Mouse (Mus musculus) spleen, embryonic (tissue): Measurements from ENCODE around the gene Spata13.

Experiments
- CTCF ChIA-PET: fragments of 350-600 bp; sonication (Branson Sonifier 250); formaldehyde crosslinking; loops from one replicate; lab custom pipeline; 2022; lab: Charles Lee

Spata13 gene

DNA sequence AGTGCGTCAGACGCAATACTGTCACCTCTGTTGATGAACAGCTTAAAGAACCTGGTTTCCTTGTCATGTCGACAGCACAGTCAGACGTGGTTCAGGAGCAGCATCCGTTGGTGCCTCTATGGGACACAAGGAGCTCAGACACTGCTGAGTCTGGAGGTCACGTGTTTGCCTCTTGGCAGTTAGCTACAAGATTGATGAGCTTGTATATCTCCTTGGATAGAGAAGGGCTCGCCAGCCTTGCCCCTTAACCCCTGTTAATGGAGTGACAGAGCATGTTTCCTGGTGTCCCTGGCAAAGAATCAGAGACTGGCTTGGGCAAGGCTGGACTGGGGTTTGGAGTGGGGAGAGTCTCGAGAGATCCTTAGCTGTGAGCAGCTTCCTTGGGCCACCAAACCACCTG, 4.4 kb downstream of the Spata13 start:
- CTCF ChIA-PET = no interaction called here

DNA sequence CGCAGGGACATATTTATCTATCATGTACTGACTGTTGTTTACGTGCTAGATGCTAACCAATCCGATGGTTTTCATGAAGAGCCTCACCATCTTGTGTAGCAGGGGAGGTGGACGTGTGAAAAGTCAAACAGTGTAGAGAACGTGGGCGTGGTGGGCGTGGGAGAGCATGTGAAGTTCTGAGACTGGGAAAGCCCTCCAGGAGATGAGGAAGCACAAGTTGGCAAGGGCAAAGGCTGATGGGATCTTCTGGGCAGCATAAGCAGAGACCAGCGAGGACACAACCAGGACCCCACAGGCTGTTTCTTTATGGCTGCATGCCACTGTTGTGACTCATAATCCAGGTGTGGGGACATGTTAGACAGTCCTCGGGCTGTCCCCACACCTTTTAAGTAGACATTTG, 5.4 kb downstream of the Spata13 start:
- CTCF ChIA-PET = interaction anchor here (0.7 kb wide), 1 partner anchor 993 kb away, joined by 11 read pairs; no protein-coding TSS in a partner anchor

DNA sequence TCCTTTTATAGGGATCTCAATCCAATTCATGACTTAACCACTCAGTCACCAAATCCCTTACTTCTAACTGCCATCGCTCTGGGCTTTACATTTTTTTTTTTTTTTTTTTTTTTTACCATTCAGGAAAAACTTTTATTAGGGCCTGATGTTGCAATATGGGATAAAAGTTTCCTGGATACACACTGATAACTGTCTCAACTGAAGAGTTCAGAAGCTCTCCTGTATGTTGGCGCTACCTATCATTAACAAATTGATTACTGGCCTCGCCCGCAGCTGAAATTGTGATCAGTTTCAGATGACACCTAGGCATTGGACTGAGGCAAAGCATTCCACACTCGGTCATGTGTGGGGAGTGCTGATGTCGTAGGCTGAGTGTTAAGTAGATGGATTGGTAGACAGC, 7.3 kb downstream of the Spata13 start:
- CTCF ChIA-PET = interaction anchor here (0.6 to 0.7 kb wide), 2 partner anchors 26 to 44 kb away, joined by 3 to 6 read pairs; no protein-coding TSS in a partner anchor

DNA sequence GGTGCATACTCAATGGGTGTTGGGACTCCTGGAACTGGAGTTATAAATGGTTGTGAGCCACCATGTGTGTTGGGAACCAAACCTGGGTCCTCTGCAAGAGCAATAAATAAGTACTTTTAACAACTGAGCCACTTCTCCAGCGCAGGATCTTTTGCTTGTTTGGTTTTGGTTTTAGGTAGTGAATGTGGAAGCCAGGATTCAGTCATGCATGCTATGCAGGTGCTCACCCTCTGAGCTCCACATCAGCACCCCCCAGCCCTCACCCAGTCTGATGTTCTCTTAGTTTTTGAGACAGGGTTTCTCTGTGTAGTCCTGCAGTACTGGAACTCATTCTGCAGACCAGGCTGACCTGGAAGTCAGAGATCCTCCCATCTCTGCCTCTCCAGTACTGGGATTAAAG, 8.3 kb downstream of the Spata13 start:
- CTCF ChIA-PET = no interaction called here

DNA sequence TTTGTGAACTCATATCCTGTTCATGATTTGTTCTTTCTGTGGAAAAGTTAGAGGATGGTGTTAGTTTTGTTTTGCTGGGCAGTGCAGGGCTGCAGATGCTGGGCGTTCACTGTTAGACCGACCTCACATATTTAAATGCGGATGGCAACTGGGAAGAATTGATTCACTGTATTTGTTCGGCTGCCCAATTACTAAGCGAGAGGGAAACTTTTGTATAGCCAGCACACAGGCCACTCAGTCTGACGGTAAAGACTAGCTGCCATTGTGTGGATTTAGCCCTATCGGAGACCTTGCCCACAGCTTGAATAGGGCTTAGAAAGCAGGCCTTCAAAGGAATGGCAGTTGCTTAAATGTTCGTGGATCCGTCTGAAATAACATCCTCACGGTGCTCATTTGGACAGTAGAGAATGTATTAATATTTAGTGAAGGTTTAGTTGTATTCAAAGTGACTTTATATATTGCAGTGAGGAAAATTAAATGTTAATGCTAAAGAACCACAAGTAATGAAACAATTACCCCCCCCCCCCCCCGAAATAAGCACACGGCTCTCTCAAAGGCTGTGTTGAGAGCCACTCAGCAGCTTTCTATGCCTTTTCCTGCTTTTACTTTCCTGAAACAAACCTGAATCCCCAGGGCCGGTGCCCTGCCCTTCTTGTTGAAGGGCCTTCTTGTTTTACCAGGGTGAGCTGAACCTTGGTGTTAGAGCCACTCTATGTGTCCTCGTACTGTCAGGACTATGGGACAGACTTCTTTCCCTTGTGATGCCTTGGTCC, 9.5 kb downstream of the Spata13 start:
- CTCF ChIA-PET = no interaction called here

DNA sequence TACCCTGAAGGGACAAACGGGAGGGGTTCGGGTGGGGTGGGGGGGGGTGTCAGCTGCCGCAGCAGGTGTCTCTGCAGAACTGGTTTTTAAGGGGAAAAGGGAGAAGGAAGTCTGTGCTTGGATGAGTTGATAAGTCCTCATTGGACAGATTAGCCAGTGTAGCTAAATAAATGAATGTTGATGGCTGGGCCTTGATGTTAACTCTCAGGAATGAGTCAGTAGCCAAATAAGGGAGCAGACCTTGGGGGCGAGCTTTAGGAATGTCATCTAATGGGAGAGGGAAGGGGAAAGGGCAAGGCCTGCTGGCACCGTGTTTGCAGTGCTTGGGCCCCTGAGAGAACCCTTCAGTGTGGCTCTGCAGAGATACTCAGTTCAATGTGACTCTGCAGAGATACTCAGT, 12.6 kb downstream of the Spata13 start:
- CTCF ChIA-PET = no interaction called here

DNA sequence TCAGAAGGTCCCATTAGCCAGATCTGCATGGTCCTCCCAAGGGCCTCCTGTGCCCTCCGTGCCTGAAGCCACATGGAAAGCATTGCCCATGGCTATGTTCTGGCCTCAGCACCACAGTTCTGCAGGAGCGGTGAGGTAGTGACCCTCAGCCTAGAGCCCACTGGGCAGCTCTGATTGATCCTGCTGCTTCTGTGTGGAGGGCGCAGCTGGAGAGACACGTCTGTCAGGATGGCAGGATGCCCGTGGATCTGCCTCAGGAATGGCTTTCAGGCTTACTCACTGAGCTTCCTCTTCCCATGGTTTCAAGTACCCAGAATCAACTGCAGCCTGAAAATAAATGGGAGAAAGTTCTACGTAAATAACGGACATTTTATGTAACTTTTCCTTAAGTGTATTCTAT, 14.1 kb downstream of the Spata13 start:
- CTCF ChIA-PET = interaction anchor here (0.6 kb wide), 1 partner anchor 15 kb away, joined by 4 read pairs; no protein-coding TSS in a partner anchor

DNA sequence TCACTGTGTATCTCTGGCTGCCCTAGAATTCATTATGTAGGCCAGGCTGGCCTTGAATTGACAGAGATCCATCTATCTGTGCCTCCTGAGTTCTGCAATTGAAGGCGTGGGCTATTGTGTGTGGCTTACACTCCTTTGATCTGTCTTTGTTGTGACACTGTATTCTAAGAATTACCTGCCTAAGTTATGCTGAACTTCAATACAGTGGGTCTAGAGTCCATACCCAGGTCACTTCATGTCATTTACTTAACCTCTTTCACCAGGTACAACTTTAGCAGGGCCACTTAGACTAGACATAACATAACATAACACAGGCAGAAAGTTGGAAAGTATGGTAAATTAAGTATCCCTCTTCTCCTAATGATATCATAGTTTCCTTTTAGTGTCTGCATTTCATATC, 15.2 kb downstream of the Spata13 start:
- CTCF ChIA-PET = no interaction called here

DNA sequence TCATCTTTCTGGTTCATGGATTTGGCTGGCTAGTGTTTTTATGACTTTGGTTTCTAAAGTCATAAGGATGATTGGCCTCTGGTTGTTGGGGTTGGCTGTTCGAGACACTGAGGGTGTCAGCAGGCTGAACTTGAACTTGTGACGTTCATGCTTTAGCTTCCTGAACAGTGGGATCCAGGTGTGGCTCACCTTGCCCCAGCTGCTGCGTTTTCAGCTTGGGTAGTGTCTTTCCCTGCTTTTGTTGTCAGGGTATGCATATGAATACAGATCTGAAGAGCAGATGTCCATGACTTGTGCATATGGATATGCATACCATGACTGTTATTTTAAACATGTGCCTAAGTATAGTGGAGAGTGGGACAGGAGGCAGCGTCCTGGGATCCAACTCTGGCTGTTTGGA, 19.4 kb downstream of the Spata13 start:
- CTCF ChIA-PET = no interaction called here

DNA sequence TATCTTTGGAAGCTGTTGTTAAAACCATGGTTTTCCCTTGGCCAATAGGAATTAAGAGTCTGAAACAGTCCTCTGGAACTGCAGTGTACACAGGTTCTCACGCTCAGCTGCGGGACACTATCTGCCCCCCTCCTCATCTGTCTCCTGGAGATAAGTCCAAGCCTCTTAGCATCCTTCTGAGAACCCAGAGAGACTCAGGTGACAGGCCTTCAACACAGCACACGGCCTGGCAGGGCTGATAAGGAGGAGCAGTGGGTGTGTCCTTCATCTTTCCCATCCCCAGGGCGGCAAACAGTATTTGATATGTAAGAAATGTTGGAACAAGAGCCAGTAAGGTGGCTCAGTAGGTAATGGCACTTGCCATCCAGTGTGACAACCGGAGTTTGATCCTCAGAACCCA, 20.2 kb downstream of the Spata13 start:
- CTCF ChIA-PET = no interaction called here

DNA sequence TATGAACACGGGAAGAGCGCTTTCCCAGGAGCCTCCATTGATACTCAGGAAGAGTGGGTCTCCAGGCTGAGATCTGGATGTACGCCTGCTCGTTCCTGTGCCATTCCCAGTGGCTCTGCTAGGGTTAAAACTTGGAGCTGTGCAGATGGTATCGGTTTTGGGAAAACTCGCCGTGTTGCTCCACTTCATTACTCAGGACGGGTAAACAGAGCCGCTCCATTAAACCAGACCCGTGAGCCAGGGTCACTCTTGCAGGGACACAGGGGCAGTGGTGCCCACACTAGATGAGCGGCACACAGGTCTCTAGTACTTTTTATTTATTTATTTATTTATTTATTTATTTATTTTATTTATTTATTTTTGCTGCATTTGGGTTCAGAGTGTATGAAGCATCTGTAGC, 20.9 kb downstream of the Spata13 start:
- CTCF ChIA-PET = interaction anchor here (0.6 kb wide), 1 partner anchor 155 kb away, joined by 3 read pairs; no protein-coding TSS in a partner anchor

DNA sequence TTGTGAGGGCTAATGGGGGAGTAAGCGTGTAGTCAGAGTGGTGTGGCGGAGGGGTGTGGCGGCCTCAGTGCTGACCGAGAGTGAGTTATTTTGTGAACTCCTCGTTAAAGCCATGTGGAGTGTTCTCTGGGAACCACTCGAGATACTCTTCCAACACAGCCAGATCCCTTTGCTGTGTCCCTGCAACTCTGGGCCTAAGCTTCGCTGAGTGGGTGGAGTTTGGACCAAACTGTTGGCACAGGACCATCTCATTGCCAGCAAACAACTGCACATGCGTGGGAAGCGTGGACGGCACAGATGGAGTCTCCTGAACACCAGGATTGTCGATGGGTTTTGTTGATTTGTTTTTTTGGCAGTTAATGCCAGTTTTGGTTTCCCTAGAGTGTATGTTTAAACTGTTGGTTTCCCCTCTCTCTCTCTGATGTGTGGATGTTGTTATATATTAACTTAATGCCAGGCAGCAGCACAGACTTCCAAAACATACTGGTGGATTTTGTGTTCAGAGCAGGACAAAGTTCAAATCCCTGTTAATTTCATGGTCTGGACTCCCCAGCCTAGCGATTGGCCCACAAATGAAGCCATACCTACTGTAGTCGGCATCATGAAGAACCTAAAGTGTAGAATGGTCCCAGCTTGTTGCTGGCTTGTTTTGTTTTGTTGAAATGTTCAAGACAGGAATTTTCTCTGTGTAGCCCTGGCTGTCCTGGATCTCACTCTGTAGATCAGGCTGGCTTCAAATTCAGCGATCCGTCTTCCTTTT, 22.3 kb downstream of the Spata13 start:
- CTCF ChIA-PET = no interaction called here

DNA sequence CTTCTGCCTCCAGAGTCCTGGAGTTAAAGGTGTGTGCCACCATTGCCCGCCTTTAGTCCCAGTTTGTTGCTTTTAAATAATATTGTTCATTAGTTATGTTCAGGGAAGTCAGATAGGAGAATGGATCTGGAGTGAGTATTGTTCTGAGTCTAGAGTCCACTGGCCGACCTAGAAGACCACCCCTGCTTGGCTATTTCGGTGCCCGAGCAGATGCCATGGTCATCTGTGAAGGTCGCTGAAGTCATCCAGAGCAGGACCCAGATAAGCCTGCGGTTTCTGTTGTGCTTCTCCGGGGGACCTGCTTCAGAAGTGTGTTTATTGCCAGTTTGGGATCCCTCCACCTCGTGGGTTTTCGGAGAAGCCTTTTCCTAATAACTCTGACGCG, 22.9 kb downstream of the Spata13 start:
- CTCF ChIA-PET = no interaction called here

DNA sequence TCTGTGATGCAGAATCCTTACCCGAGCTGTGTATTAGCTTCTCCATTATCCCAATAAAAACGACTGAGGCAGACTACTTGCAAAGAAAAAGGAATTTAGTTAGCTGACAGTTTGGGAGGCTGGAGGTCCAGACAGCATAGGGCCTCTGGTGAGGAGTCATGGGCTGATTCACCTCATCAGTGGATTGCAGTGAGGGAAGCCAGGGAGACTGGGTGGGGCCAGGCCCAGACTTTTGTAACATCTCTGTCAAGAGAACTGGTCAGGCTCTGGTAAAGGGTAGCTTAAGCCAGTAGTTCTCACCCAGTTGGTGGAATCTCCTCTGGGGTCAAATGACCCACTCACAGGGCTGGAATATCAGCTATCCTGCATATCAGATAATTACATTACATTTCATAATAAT, 24.1 kb downstream of the Spata13 start:
- CTCF ChIA-PET = no interaction called here

DNA sequence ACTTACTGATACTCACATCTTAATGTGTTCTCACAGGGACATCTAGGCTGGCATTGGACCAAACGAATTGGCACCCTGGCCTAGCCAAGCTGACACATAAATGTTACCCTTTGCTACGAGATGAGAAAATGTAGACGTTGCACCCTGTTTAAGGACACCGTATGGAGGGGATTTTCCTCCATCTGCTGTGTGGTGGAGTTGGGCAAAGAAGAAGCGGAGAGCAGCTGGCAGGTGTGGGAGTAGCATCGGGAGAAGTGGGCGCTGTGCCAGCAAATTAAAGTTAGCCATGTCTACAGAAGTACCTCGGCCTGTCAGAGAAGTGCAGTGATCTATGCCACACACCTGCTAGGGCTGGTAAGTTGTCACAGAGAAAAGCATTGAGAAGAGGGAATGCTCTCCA, 25.7 kb downstream of the Spata13 start:
- CTCF ChIA-PET = no interaction called here

DNA sequence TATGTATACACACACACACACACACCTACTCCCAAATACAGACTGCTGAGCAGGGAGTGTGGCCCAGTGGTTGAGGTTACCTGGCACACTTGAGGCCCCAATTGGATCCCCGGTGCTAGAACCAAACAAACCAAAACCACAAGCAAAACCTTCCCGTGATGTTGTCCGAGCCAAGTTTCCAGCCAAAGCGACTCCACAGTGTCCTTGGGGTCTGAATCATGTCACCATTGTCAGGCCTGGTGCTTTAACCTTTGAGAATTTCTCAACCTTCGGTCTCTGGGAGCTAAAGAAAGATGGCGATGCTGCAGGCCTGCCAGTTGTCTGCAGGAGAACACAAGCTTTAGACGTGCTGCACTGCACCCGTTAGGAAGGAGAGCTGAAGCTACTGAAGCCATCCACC, 26.8 kb downstream of the Spata13 start:
- CTCF ChIA-PET = no interaction called here

DNA sequence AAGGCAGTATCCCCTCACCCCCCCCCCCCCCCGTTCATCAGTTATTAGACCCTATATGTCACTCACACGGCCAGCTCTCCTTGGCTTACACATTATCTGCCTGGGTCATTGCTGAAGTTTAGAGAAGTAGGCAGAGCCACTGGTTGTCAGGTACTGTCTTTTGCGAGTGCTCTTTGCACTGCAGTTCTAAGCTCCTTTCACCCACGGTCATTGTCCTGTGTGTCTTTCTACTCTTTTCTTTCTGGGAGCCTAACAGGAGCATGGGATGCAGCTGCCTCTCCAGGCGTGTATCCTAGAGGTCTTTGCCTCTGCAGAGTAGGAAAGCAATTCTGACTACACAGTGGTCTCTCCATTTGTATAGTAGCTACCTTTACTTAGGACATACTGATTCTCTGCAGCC, 27.5 kb downstream of the Spata13 start:
- CTCF ChIA-PET = no interaction called here

DNA sequence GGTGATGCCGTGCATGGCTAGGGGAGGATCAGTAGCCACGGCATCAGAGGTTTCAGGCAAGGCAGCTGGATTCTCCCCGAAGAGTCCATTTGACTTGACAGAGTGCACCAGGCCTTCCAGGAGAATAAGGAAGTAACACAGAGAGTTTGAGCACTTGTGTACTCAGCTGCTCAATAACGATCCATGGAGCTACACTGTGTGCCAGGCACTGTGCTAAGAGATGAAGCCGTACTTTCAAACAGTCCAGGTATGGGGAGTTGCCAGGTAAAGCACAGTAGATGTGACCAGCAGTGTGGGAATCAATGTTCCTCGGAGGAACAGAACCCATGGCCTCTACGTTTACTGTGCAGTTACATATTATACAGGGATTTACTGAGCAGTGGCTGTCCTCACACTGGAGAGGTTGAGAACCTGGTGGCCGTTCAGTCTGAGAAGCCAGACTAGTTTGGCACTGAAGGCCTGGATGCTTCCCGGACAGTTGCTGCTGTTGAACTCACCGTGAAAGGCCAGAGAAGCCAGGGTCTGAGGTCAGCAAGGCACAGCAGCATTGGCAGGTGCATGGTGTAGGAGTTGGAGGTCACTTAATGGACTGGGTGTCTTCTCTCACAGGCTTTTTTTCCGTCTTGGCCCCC, 29.6 kb downstream of the Spata13 start:
- CTCF ChIA-PET = no interaction called here

DNA sequence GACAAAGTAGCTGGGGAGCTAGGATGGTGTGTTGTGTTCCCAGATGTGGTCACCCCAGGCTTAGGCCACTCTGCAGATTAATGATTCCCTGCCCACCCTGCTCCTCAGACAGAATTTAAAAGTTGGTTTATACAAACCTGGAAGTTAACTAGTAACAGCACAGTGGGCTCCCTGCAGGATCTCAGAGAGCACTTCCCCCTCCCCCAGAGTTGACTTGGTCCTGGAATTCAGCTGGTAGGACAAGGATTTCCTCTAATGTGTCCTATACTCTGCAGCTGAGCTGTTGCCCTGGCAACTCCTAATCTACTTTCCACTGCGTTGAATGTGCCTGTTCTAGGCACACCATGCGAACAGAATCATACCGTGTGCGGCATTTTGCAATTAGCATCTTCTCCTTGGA, 30.8 kb downstream of the Spata13 start:
- CTCF ChIA-PET = no interaction called here

DNA sequence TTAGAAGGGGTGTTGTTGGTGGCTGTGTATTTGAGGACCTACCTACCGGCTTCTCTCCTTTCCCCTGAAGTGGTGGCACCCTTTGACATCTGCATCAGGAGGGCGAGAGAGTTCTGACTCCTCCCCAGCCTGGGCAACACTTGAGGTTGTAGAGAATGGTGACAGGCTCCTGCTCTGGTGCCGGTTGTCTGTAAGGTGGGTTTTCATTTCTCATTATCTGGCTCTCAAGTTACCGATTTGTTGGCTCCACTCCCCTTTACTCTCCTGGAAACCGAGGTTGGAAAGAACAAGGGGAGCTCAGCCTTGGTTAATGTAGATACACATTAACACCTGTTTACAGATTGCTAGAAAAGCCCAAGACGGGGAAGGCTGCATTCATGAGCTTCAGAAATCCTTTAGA, 31.5 kb downstream of the Spata13 start:
- CTCF ChIA-PET = no interaction called here

DNA sequence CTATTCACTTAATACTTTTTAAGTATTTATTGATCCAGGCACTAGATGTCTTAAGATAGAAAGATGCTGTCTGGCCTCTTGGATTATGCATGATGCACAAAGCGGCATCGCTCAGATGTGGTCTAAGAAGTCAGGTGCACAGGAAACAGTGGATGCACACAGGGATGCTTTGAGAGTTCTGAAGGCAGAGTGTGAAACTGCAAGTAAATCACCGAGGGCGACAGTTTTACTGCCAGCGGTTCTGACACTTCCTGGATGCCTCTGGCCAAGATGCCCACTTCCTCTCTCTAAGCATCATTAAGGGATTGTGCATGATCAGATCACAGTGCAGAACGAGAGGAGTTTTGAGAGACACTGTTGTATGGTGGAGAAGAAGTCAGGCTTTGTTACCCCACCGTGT, 32.5 kb downstream of the Spata13 start:
- CTCF ChIA-PET = no interaction called here

DNA sequence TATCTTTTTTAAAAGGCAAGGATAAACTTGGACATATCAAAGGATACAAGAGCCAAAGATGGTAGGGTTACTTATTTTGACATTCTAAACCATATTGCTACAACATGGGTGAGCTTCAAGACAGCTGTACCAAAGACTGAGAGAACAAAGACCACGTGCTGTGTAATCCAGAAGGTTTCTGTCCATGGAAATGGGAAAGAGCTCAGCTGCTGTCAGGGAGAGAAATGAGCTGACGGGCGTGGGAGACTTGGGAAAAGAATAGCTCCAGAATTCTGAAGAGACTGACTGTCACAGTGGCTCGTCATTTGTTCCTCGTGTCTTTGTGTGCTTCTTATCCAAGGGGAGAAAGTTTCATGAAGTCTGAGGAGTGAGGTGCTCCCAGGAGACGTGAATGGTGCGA, 36.4 kb downstream of the Spata13 start:
- CTCF ChIA-PET = no interaction called here

DNA sequence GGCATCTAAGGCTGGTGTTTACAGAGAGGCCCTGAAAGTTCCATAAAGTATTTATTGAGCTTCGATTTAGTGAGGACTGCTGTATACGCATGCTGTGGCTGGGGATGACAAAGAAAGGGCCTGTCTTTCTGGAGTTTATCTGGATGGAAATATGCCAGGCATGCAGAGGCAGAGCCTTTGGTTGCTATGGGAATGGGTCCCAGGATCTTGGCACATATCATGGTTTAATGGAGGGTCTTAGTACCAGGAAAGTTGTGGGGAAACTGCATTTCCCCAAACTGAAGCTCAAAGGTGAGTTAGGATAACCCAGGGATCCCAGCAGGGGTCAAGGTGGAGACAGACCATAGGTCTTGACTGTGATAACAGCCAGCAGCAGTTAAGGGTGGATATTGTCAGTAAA, 37.7 kb downstream of the Spata13 start:
- CTCF ChIA-PET = no interaction called here
